Mouse (Mus musculus) bone marrow, adult 2 months (tissue): ENCODE measurements around the gene Gck.

ENCODE experiments used
- CTCF ChIP-seq: fragments of 200-500 bp; IDR thresholded peaks from 2 replicates; pipeline ENCODE4 v1.5.1; 2011; ENCODE audit warnings: low read length, control low read depth; ENCODE audit not compliant: control insufficient read depth, insufficient read depth
- POLR2A ChIP-seq: fragments of 200-500 bp; IDR thresholded peaks from 2 replicates; pipeline ENCODE4 v1.6.1; 2011; ENCODE audit warnings: low read depth, mild to moderate bottlenecking, control low read depth, low read length, borderline replicate concordance; ENCODE audit not compliant: control insufficient read depth

DNA sequence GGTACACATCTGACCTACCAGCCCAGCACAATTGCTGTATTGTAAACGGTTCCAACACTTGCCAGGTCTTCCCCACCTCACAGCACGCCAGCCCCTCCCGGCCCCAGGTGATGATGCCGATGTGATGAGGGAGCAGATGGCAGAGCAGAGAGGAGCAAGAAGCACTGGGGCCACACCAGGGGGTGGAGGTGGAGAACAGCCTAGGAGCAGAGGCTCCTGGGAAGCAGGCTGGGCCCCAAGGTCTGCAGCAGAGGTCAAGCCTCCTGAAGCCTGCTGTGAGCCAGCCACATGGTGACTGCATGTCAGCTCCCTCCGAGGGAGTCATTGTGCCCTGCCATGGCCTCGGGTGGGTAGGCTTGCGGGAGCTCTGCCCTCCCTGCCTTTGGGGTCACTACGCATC, 30.7 kb upstream of the Gck start:
- TF ChIP-seq CTCF = no peak
- TF ChIP-seq POLR2A = no peak
